Mouse (Mus musculus) myocyte (in vitro differentiated cells): ENCODE results near the gene Fbxo11.

Experiments used
- MAX ChIP-seq: IDR thresholded peaks from one replicate; pipeline ENCODE4 v1.6.1; 2011; ENCODE audit warnings: low read depth, mild to moderate bottlenecking, control low read depth
- MYOG ChIP-seq, 3 experiments: IDR thresholded peaks; one replicate each; pipeline ENCODE4 v1.6.1; 2011; ENCODE audit warnings: control low read depth in 2 of 3, low read depth in 2 of 3, mild to moderate bottlenecking in 2 of 3; ENCODE audit not compliant: insufficient read length in 2 of 3, control insufficient read depth in 1 of 3, insufficient read depth in 1 of 3
- POLR2A ChIP-seq: IDR thresholded peaks from one replicate; pipeline ENCODE4 v1.6.1; 2011; ENCODE audit warnings: low read depth, mild to moderate bottlenecking, control low read depth, moderate library complexity; ENCODE audit not compliant: insufficient read length
- POLR2AphosphoS2 ChIP-seq: IDR thresholded peaks from one replicate; pipeline ENCODE4 v1.6.1; 2011; ENCODE audit warnings: low read depth, control low read depth; ENCODE audit not compliant: insufficient read length
- USF1 ChIP-seq: IDR thresholded peaks from one replicate; pipeline ENCODE4 v1.6.1; 2011; ENCODE audit warnings: low read depth, mild to moderate bottlenecking, control low read depth, moderate library complexity

DNA sequence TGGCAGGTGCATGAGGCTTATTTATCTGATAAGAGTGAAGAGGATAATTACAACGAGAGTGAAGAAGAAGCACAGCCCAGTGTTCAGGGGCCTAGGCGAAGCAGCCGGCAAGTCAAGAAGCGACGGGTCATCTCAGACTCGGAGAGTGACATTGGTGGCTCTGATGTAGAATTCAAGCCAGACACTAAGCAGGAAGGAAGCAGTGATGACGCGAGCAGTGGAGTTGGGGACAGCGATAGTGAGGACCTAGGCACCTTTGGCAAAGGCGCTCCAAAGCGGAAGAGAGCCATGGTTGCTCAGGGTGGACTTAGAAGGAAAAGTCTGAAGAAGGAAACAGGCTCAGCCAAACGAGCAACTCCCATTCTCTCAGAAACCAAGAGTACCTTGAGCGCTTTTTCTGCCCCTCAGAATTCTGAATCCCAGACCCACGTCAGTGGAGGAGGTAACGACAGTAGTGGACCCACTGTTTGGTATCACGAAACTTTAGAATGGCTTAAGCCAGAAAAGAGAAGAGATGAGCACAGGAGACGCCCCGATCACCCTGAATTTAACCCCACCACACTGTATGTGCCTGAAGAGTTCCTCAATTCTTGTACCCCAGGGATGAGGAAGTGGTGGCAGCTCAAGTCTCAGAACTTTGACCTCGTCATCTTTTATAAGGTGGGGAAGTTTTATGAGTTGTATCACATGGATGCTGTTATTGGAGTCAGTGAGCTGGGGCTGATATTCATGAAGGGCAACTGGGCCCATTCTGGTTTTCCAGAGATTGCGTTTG lies 80.5 kb downstream of the Fbxo11 start:
- TF ChIP-seq USF1 (no peak), POLR2AphosphoS2 (no peak), MAX (no peak), MYOG (IDR thresholded peaks at IDR 0.05; ENCODE audit: control insufficient read depth in 1 of 3, insufficient read depth in 1 of 3, insufficient read length in 2 of 3, low read depth in 2 of 3) (no peak), POLR2A (no peak)
